Mouse (Mus musculus) myocyte (in vitro differentiated cells): ENCODE results near the gene Lcor. TPM values are rescaled to one million over a fixed set of nuclear protein-coding genes. Genes with fewer than 3 reads are reported as not detected.
A peak's percentile ranks its signal among the peaks of the same experiment; 100 is the strongest.

Experiments
- H3K27me3 ChIP-seq: one replicate; pipeline ENCODE4 v1.6.1; 2011; ENCODE audit not compliant: control insufficient read depth, insufficient read depth, insufficient read length
- H3K36me3 ChIP-seq: one replicate; pipeline ENCODE4 v1.6.1; 2011; ENCODE audit not compliant: control insufficient read depth, insufficient read depth
- H3K4me2 ChIP-seq: one replicate; pipeline ENCODE4 v1.6.1; 2011; ENCODE audit warnings: low read depth, control low read depth
- H3K4me3 ChIP-seq: one replicate; pipeline ENCODE4 v1.5.1; 2011; ENCODE audit warnings: mild to moderate bottlenecking, control low read depth, moderate library complexity
- H3K79me2 ChIP-seq: one replicate; pipeline ENCODE4 v1.6.1; 2011; ENCODE audit not compliant: control insufficient read depth, insufficient read depth
- H3ac ChIP-seq: one replicate; pipeline ENCODE4 v1.6.1; 2011; ENCODE audit not compliant: control insufficient read depth, insufficient read length
- CEBPB ChIP-seq: IDR thresholded peaks from 2 replicates; pipeline ENCODE4 v1.6.1; 2011; ENCODE audit warnings: mild to moderate bottlenecking, moderate library complexity; ENCODE audit not compliant: poor library complexity, insufficient read depth, severe bottlenecking
- E2F4 ChIP-seq: IDR thresholded peaks from one replicate; pipeline ENCODE4 v1.6.1; 2011; ENCODE audit warnings: mild to moderate bottlenecking, control low read depth, moderate library complexity; ENCODE audit not compliant: insufficient read depth
- MAX ChIP-seq: IDR thresholded peaks from one replicate; pipeline ENCODE4 v1.6.1; 2011; ENCODE audit warnings: low read depth, mild to moderate bottlenecking, control low read depth
- MYOD1 ChIP-seq, 3 experiments: IDR thresholded peaks; one replicate each; pipeline ENCODE4 v1.6.1; 2011; ENCODE audit warnings: control low read depth in 2 of 3, low read depth in 2 of 3, mild to moderate bottlenecking in 2 of 3, moderate library complexity in 1 of 3; ENCODE audit not compliant: insufficient read length in 2 of 3, control insufficient read depth in 1 of 3
- MYOG ChIP-seq, 3 experiments: IDR thresholded peaks; one replicate each; pipeline ENCODE4 v1.6.1; 2011; ENCODE audit warnings: control low read depth in 2 of 3, low read depth in 2 of 3, mild to moderate bottlenecking in 2 of 3; ENCODE audit not compliant: insufficient read length in 2 of 3, control insufficient read depth in 1 of 3, insufficient read depth in 1 of 3
- POLR2A ChIP-seq: IDR thresholded peaks from one replicate; pipeline ENCODE4 v1.6.1; 2011; ENCODE audit warnings: low read depth, mild to moderate bottlenecking, control low read depth, moderate library complexity; ENCODE audit not compliant: insufficient read length
- POLR2AphosphoS2 ChIP-seq: IDR thresholded peaks from one replicate; pipeline ENCODE4 v1.6.1; 2011; ENCODE audit warnings: low read depth, control low read depth; ENCODE audit not compliant: insufficient read length
- REST ChIP-seq: IDR thresholded peaks from one replicate; pipeline ENCODE4 v1.6.1; 2011; ENCODE audit warnings: mild to moderate bottlenecking, control low read depth, moderate library complexity; ENCODE audit not compliant: insufficient read depth, insufficient read length
- SRF ChIP-seq: IDR thresholded peaks from one replicate; pipeline ENCODE4 v1.6.1; 2011; ENCODE audit warnings: low read depth; ENCODE audit not compliant: control insufficient read depth, insufficient read length
- TCF12 ChIP-seq: IDR thresholded peaks from one replicate; pipeline ENCODE4 v1.6.1; 2011; ENCODE audit warnings: mild to moderate bottlenecking, control low read depth; ENCODE audit not compliant: poor library complexity, insufficient read depth, severe bottlenecking
- TCF3 ChIP-seq: IDR thresholded peaks from one replicate; pipeline ENCODE4 v1.6.1; 2011; ENCODE audit warnings: low read depth, control low read depth; ENCODE audit not compliant: insufficient read length
- USF1 ChIP-seq: IDR thresholded peaks from one replicate; pipeline ENCODE4 v1.6.1; 2011; ENCODE audit warnings: low read depth, mild to moderate bottlenecking, control low read depth, moderate library complexity
- polyA plus RNA-seq: library from polyadenylated mRNA; unstranded; fragments of >200 nt; fragmentation: generic; extraction: Trizol; gene quantifications from one replicate; pipeline ENCODE4 v1.2.1, GENCODE M21; 2012; ENCODE audit warnings: missing spikeins

Lcor gene
- polyA plus RNA-seq, 1 experiment, result 1.1 TPM

GRCm38 (mm10) chr19:41591808-41592207 lies 109.4 kb downstream of the Lcor start:
- H3K27me3 ChIP-seq, result no peaks in the 10 kb centered on the region
- TF ChIP-seq CEBPB (no peak), TCF12 (no peak), USF1 (no peak), MYOG (IDR thresholded peaks at IDR 0.05; ENCODE audit: control insufficient read depth in 1 of 3, insufficient read depth in 1 of 3, insufficient read length in 2 of 3, low read depth in 2 of 3) (no peak), SRF (no peak), TCF3 (no peak), MAX (no peak), POLR2AphosphoS2 (no peak), MYOD1 (IDR thresholded peaks at IDR 0.05; ENCODE audit: control insufficient read depth in 1 of 3, insufficient read length in 2 of 3, low read depth in 2 of 3) (no peak), E2F4 (no peak), POLR2A (no peak), REST (no peak)
- H3K79me2 ChIP-seq, result no peaks in the 10 kb centered on the region
- H3K36me3 ChIP-seq, result no peaks in the 10 kb centered on the region
- H3K4me2 ChIP-seq, result no peak overlapping the region
- H3K4me3 ChIP-seq, result no peak overlapping the region
- H3ac ChIP-seq, result no peak overlapping the region

GRCm38 (mm10) chr19:41597170-41597894 lies 114.9 kb downstream of the Lcor start:
- no peak overlapping the region for H3K4me3 ChIP-seq
- TF ChIP-seq POLR2AphosphoS2 (peak; percentile 28), POLR2A (no peak), MYOG (IDR thresholded peaks at IDR 0.05; ENCODE audit: control insufficient read depth in 1 of 3, insufficient read depth in 1 of 3, insufficient read length in 2 of 3, low read depth in 2 of 3) (peak in 2 of 3 experiments; percentile 42 to 54), CEBPB (peak; percentile 76), MYOD1 (IDR thresholded peaks at IDR 0.05; ENCODE audit: control insufficient read depth in 1 of 3, insufficient read length in 2 of 3, low read depth in 2 of 3) (peak in 1 of 3 experiments; percentile 29), REST (no peak), TCF3 (no peak)
- H3K36me3 ChIP-seq, result no peaks in the 10 kb centered on the region
- no peak overlapping the region for H3ac ChIP-seq
- H3K27me3 ChIP-seq, result no peaks in the 10 kb centered on the region
- H3K79me2 ChIP-seq, result no peaks in the 10 kb centered on the region
- peak overlapping the region; percentile 51 for H3K4me2 ChIP-seq

GRCm38 (mm10) chr19:41600647-41601046 lies 118.2 kb downstream of the Lcor start:
- H3K4me3 ChIP-seq, result no peak overlapping the region
- H3K27me3 ChIP-seq, result no peaks in the 10 kb centered on the region
- H3ac ChIP-seq, result no peak overlapping the region
- no peaks in the 10 kb centered on the region for H3K36me3 ChIP-seq
- no peaks in the 10 kb centered on the region for H3K79me2 ChIP-seq
- H3K4me2 ChIP-seq, result no peak overlapping the region
- TF ChIP-seq MYOD1 (IDR thresholded peaks at IDR 0.05; ENCODE audit: control insufficient read depth in 1 of 3, insufficient read length in 2 of 3, low read depth in 2 of 3), result peak in 1 of 3 experiments; percentile 63
- no peak for TF ChIP-seq TCF3
- no peak for TF ChIP-seq TCF12

GRCm38 (mm10) chr19:41606208-41606987 lies 124.0 kb downstream of the Lcor start:
- no peaks in the 10 kb centered on the region for H3K79me2 ChIP-seq
- H3ac ChIP-seq, result no peak overlapping the region
- no peak overlapping the region for H3K4me3 ChIP-seq
- TF ChIP-seq MYOG (IDR thresholded peaks at IDR 0.05; ENCODE audit: control insufficient read depth in 1 of 3, insufficient read depth in 1 of 3, insufficient read length in 2 of 3, low read depth in 2 of 3) (peak; percentile 50 to 94 (median 94)), TCF3 (peak; percentile 52), MYOD1 (IDR thresholded peaks at IDR 0.05; ENCODE audit: control insufficient read depth in 1 of 3, insufficient read length in 2 of 3, low read depth in 2 of 3) (peak; percentile 53 to 91 (median 81)), CEBPB (no peak), TCF12 (peak; percentile 91)
- H3K27me3 ChIP-seq, result no peaks in the 10 kb centered on the region
- H3K36me3 ChIP-seq, result no peaks in the 10 kb centered on the region
- peak overlapping the region; percentile 48 for H3K4me2 ChIP-seq

GRCm38 (mm10) chr19:41611683-41612082 lies 129.2 kb downstream of the Lcor start:
- Histone ChIP-seq H3K36me3 (no peaks in the 10 kb centered on the region), H3K27me3 (peaks cover 7% of the 10 kb centered on the region), H3K4me3 (no peak overlapping the region), H3K4me2 (no peak overlapping the region), H3ac (no peak overlapping the region), H3K79me2 (no peaks in the 10 kb centered on the region)
- TF ChIP-seq POLR2A, result no peak
- no peak for TF ChIP-seq TCF3
- TF ChIP-seq MAX, result no peak
- no peak for TF ChIP-seq E2F4
- TF ChIP-seq SRF, result no peak
- no peak for TF ChIP-seq MYOD1 (IDR thresholded peaks at IDR 0.05; ENCODE audit: control insufficient read depth in 1 of 3, insufficient read length in 2 of 3, low read depth in 2 of 3)
- no peak for TF ChIP-seq MYOG (IDR thresholded peaks at IDR 0.05; ENCODE audit: control insufficient read depth in 1 of 3, insufficient read depth in 1 of 3, insufficient read length in 2 of 3, low read depth in 2 of 3)
- TF ChIP-seq USF1, result no peak
- no peak for TF ChIP-seq POLR2AphosphoS2
- no peak for TF ChIP-seq TCF12
- TF ChIP-seq CEBPB, result no peak
- TF ChIP-seq REST, result no peak

Other genes with a start within 250 kb of the Lcor start
- 45.5 TPM for gene Tm9sf3, start 218.6 kb upstream of the Lcor start, polyA plus RNA-seq
- not detected for gene Pik3ap1, start 97.5 kb upstream of the Lcor start, polyA plus RNA-seq
- gene Gm340, start 99.7 kb downstream of the Lcor start, polyA plus RNA-seq, result 1.4 TPM